Mouse (Mus musculus) cerebellum, adult 9-10 months (tissue): ENCODE measurements at regions not wholly inside any gene's neighbourhood (a gene's known extent, or its start where the extent isn't known, plus 50 kb on each side); places are given as distances from the start of the nearest gene placed in this dataset.

Experiments used
- DNase-seq: peaks from one replicate; pipeline ENCODE4 v3.0.0; 2022

DNA sequence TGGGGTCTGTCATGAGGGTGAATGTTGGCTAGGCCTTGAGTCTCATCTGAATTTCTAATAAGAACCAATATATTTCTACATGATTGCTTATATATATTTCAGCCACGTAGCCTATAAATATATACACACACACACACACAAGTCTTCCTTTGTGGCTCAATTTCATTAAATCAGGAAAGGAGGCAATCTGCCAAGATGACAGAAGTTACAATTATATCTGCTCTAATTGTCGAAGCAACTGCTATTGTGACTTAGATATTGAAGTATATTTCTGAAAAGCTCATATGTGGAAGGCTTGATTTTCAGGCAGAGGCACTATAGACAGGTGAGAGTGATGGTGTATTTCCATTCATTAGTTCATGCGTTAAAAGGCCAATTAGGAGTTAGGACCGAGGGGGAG lies 850.7 kb downstream of the H2al1n start:
- DNase-seq: peak; percentile 66

DNA sequence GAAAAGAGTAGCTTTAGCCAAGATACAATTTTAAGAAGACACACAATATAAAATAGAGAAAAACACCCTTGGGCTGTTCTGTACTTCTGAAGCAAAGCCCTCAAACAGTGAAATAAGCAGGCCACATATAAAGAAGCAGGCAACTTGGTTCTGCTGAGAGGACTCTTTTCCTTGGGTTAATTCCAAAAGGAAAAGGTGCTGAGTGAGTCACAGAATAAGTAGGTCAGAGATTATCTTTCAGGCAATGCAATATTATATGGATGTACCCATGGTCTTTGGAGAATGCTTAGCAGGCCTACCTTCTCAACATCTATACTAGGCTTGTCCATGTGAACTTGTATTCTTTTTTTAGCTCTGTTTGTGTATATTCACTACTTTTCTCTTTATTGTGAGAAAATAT lies 854.8 kb downstream of the H2al1n start:
- peak; percentile 29 for DNase-seq
